Comparison of ENCODE assay signal across 23 mouse cellular contexts in genomic region chr6:114364734-114365133, GRCm38 (mm10). TPM values are rescaled to one million over a fixed set of nuclear protein-coding genes. Genes with fewer than 3 reads are reported as not detected.
DNase-seq lines count a peak whose midpoint lies in the region; TF ChIP-seq lines count a peak whose summit lies in the region.
"Had no signal": no experiment of that assay in that cellular context is flagged by ENCODE, and none has a peak within 500 bp of the region (broad histone marks: within the 10 kb centered on the region; RNA-seq: fewer than 3 reads in every experiment).

No protein-coding gene starts in this region.

- no peak for DNase-seq in gastrocnemius, adult 2 months
- no peak for DNase-seq in gastrocnemius, postnatal 14 days
- DNase-seq in lung, postnatal 36 days: peak; percentile 5
- DNase-seq in lung, adult 2 months: no peak
- no peak for DNase-seq in frontal cortex, postnatal 25 days (ENCODE audit: low spot score in 2 of 2)
- DNase-seq in cerebellum, adult 18-20 months: no peak
- no peak for DNase-seq in urinary bladder, adult 18-20 months (ENCODE audit: low spot score in 2 of 2)
- DNase-seq: adrenal gland, adult 2 months; adrenal gland, postnatal 25 days; cerebellum, adult 11 months; cerebellum, adult 9-10 months; cerebellum, postnatal 36 days; gastrocnemius, postnatal 36 days had no signal

- H3K36me3 ChIP-seq in macrophage (ENCODE audit: inconsistent target): no peaks in the 10 kb centered on the region
- H3K36me3 ChIP-seq: forebrain, embryonic 12.5 days; heart, embryonic 12.5 days; hindbrain, embryonic 10.5 days; intestine, embryonic 15.5 days had no signal

- H3K4me3 ChIP-seq in gastrocnemius, adult 2 months: no peak overlapping the region
- H3K4me3 ChIP-seq in lung, adult 2 months (replicated peaks; ENCODE audit: extremely low read depth, low read depth, low read length): no peak overlapping the region
- H3K4me3 ChIP-seq in macrophage (ENCODE audit: inconsistent target): no peak overlapping the region
- H3K4me3 ChIP-seq: forebrain, embryonic 12.5 days; heart, embryonic 12.5 days; hindbrain, embryonic 10.5 days; intestine, embryonic 15.5 days had no signal

- H3K79me2 ChIP-seq in macrophage (ENCODE audit: inconsistent target): no peaks in the 10 kb centered on the region

- TF ChIP-seq CTCF in gastrocnemius, adult 2 months (IDR thresholded peaks at IDR 0.05): no peak
- no peak for TF ChIP-seq CTCF in lung, adult 2 months (IDR thresholded peaks at IDR 0.05; ENCODE audit: insufficient read depth, low read length)

- intact Hi-C loops in gastrocnemius, adult 2 months (cut with DNase I): no loop called here
- intact Hi-C loops in gastrocnemius, postnatal 14 days (cut with DNase I; ENCODE audit: low total_unique reads): no loop called here

- 0 out of 2 replicates have a peak overlapping the region, but pooled peaks have one; percentile 31 for H3K27ac ChIP-seq in gastrocnemius, adult 2 months
- peak overlapping the region; percentile 82 for H3K27ac ChIP-seq in macrophage
- H3K27ac ChIP-seq: forebrain, embryonic 12.5 days; hindbrain, embryonic 10.5 days; hindbrain, embryonic 14.5 days; intestine, embryonic 15.5 days had no signal

- no peak for TF ChIP-seq POLR2A in lung, adult 2 months (IDR thresholded peaks at IDR 0.05; ENCODE audit: borderline replicate concordance, extremely low read depth, low read depth, low read length)

- WGBS in lung, adult 2 months: 71% methylated on average over 5 of the region's 5 CpGs
- 20% methylated on average over 5 of the region's 5 CpGs for WGBS in macrophage (ENCODE audit: missing documents)

- H3K4me1 ChIP-seq in lung, adult 2 months (ENCODE audit: control insufficient read depth, insufficient read depth, low read length): no peaks in the 10 kb centered on the region
- H3K4me1 ChIP-seq: forebrain, embryonic 12.5 days; heart, embryonic 12.5 days; intestine, embryonic 15.5 days had no signal

RNA-seq across cellular contexts. Expression of gene Hrh1, which starts 33.0 kb away (rescaled TPM):
- total RNA-seq in gastrocnemius, adult 2 months (2021): under 1 TPM; 0.36 to 0.67 TPM
- under 1 TPM; 0.24 to 0.39 TPM for total RNA-seq in gastrocnemius, postnatal 14 days (2021)
- polyA plus RNA-seq in lung, adult 2 months (2012; rRNA removed): 0.32 and 0.66 TPM in 2 replicates
- 1 to 10 TPM in 6 of 26 experiments, under 1 TPM in 14, not detected in 6; 0.18 to 3.1 (median 0.74) TPM for total RNA-seq in macrophage (2018; cell fraction: chromatin; rRNA removed)
- under 1 TPM; 0.03 to 0.67 (median 0.27) TPM for total RNA-seq in macrophage (2018; cell fraction: cytosol; rRNA removed)
- 1 to 10 TPM in 7 of 26 experiments, under 1 TPM in 18, not detected in 1; 0.12 to 4.8 (median 0.44) TPM for total RNA-seq in macrophage (2018; cell fraction: nucleus; rRNA removed)
- 0.27 to 0.90 TPM (median 0.37 TPM) in 3 replicates for polyA plus RNA-seq in macrophage (2018)
- total RNA-seq: CH12.LX had no signal
- polyA plus RNA-seq: activated CD4-positive, CD25-positive, alpha-beta regulatory T cell, adult 4 months; heart, embryonic 12.5 days; heart, embryonic 16.5 days; Patski had no signal
